Mouse (Mus musculus) CH12.LX (cell line): ENCODE measurements at regions not wholly inside any gene's neighbourhood (a gene's known extent, or its start where the extent isn't known, plus 50 kb on each side); places are given as distances from the start of the nearest gene placed in this dataset.

Experiments used
- DNase-seq: peaks from one replicate; pipeline ENCODE4 v3.0.0-alpha.2; 2013; ENCODE audit errors: extremely low read depth
- H3K27ac ChIP-seq: 2 replicates; pipeline ENCODE4 v1.5.1; 2012; ENCODE audit warnings: low read depth, mild to moderate bottlenecking, control low read depth, moderate library complexity; ENCODE audit not compliant: insufficient read depth
- H3K27me3 ChIP-seq: replicated peaks from 2 replicates; pipeline ENCODE3; 2012; ENCODE audit warnings: inconsistent platforms
- H3K36me3 ChIP-seq, 2 experiments: replicated peaks in 1 of 2; 2 replicates each; pipeline versions ENCODE3 to v1.6.1; 2012; ENCODE audit warnings: inconsistent platforms in 1 of 2, low read length in 1 of 2, mild to moderate bottlenecking in 1 of 2, mixed read lengths in 1 of 2, moderate library complexity in 1 of 2; ENCODE audit not compliant: control insufficient read depth in 1 of 2, insufficient read depth in 1 of 2
- H3K4me1 ChIP-seq, 2 experiments: 2 replicates each; pipeline ENCODE4 v1.6.1; 2012; ENCODE audit warnings: inconsistent platforms in 1 of 2, moderate library complexity in 1 of 2; ENCODE audit not compliant: insufficient read depth in 2 of 2, control insufficient read depth in 1 of 2
- H3K4me2 ChIP-seq: 2 replicates; pipeline ENCODE4 v1.6.1; 2012; ENCODE audit warnings: low read depth, mild to moderate bottlenecking, control low read depth; ENCODE audit not compliant: poor library complexity, insufficient read depth, severe bottlenecking
- H3K4me3 ChIP-seq, 3 experiments: fragments of 150-350 bp in 1 of 3; sonication (generic) in 1 of 3; replicated peaks in 1 of 3; 2 replicates each; pipeline versions ENCODE3 to v1.5.1; 2011 to 2012; ENCODE audit warnings: low read depth in 2 of 3, low read length in 2 of 3, mild to moderate bottlenecking in 2 of 3, moderate library complexity in 2 of 3, control low read depth in 1 of 3, improper control_type of control experiment in 1 of 3, inconsistent platforms in 1 of 3, mixed read lengths in 1 of 3; ENCODE audit not compliant: poor library complexity in 1 of 3
- H3K79me2 ChIP-seq: replicated peaks from 2 replicates; pipeline ENCODE4 v1.6.1; 2012; ENCODE audit warnings: mild to moderate bottlenecking, moderate library complexity; ENCODE audit not compliant: control insufficient read depth, poor library complexity, insufficient read depth, severe bottlenecking; ENCODE audit errors: extremely low read depth
- H3K9ac ChIP-seq: 2 replicates; pipeline ENCODE4 v1.6.1; 2012; ENCODE audit warnings: low read depth, mild to moderate bottlenecking, control low read depth, moderate library complexity; ENCODE audit not compliant: insufficient read depth
- H3K9me3 ChIP-seq: replicated peaks from 2 replicates; pipeline ENCODE3; 2012; ENCODE audit warnings: low read length, inconsistent platforms, mixed read lengths
- BHLHE40 ChIP-seq: IDR thresholded peaks from 2 replicates; pipeline ENCODE4 v1.6.1; 2011; ENCODE audit warnings: mild to moderate bottlenecking, low read depth, low read length, improper control_type of control experiment
- CHD1 ChIP-seq: IDR thresholded peaks from 2 replicates; pipeline ENCODE4 v1.6.1; 2012; ENCODE audit warnings: low read depth, low read length, improper control_type of control experiment, inconsistent platforms
- CHD2 ChIP-seq: IDR thresholded peaks from 2 replicates; pipeline ENCODE4 v1.6.1; 2011; ENCODE audit warnings: low read length, improper control_type of control experiment
- CTCF ChIP-seq, 2 experiments: IDR thresholded peaks in 1 of 2; conservative IDR thresholded peaks in 1 of 2; 2 replicates each; pipeline ENCODE4 v1.5.1; 2011 to 2012; ENCODE audit warnings: low read depth in 2 of 2, low read length in 2 of 2, improper control_type of control experiment in 1 of 2, inconsistent platforms in 1 of 2, mild to moderate bottlenecking in 1 of 2, moderate library complexity in 1 of 2
- E2F4 ChIP-seq: IDR thresholded peaks from 2 replicates; pipeline ENCODE4 v1.6.1; 2011; ENCODE audit warnings: low read depth, low read length, improper control_type of control experiment; ENCODE audit not compliant: insufficient replicate concordance
- ELF1 ChIP-seq: IDR thresholded peaks from 2 replicates; pipeline ENCODE4 v1.6.1; 2014; ENCODE audit warnings: low read depth, mild to moderate bottlenecking, inconsistent platforms, low read length, improper control_type of control experiment
- EP300 ChIP-seq: IDR thresholded peaks from 2 replicates; pipeline ENCODE4 v1.6.1; 2011; ENCODE audit warnings: low read length, improper control_type of control experiment
- ETS1 ChIP-seq: conservative IDR thresholded peaks from 2 replicates; pipeline ENCODE4 v1.6.1; 2012; ENCODE audit warnings: low read depth, mild to moderate bottlenecking, inconsistent platforms, low read length, improper control_type of control experiment, moderate library complexity
- GABPA ChIP-seq: IDR thresholded peaks from 2 replicates; pipeline ENCODE4 v1.6.1; 2012; ENCODE audit warnings: low read depth, low read length, improper control_type of control experiment, inconsistent platforms; ENCODE audit not compliant: insufficient replicate concordance
- HCFC1 ChIP-seq: IDR thresholded peaks from 2 replicates; pipeline ENCODE4 v1.6.1; 2012; ENCODE audit warnings: low read depth, mild to moderate bottlenecking, inconsistent platforms, low read length, improper control_type of control experiment
- IRF4 ChIP-seq: IDR thresholded peaks from 2 replicates; pipeline ENCODE4 v1.6.1; 2014; ENCODE audit warnings: low read depth, mild to moderate bottlenecking, inconsistent platforms, low read length, improper control_type of control experiment
- JUN ChIP-seq: IDR thresholded peaks from 2 replicates; pipeline ENCODE4 v1.6.1; 2011; ENCODE audit warnings: low read depth, mild to moderate bottlenecking, low read length, improper control_type of control experiment, moderate library complexity; ENCODE audit not compliant: insufficient read depth
- JUND ChIP-seq: conservative IDR thresholded peaks from 2 replicates; pipeline ENCODE4 v1.6.1; 2011; ENCODE audit warnings: low read depth, low read length, improper control_type of control experiment
- KAT2A ChIP-seq: IDR thresholded peaks from 2 replicates; pipeline ENCODE4 v1.6.1; 2012; ENCODE audit warnings: low read length, improper control_type of control experiment, inconsistent platforms; ENCODE audit not compliant: insufficient replicate concordance
- MAFK ChIP-seq: IDR thresholded peaks from 2 replicates; pipeline ENCODE4 v1.6.1; 2011; ENCODE audit warnings: low read length, improper control_type of control experiment; ENCODE audit not compliant: insufficient replicate concordance
- MAX ChIP-seq: IDR thresholded peaks from 2 replicates; pipeline ENCODE4 v1.6.1; 2011; ENCODE audit warnings: low read length, improper control_type of control experiment
- MAZ ChIP-seq: IDR thresholded peaks from 2 replicates; pipeline ENCODE4 v1.6.1; 2012; ENCODE audit warnings: low read depth, mild to moderate bottlenecking, inconsistent platforms, low read length, improper control_type of control experiment, moderate library complexity
- MEF2A ChIP-seq: IDR thresholded peaks from 2 replicates; pipeline ENCODE4 v1.6.1; 2014; ENCODE audit warnings: low read depth, mild to moderate bottlenecking, inconsistent platforms, low read length, improper control_type of control experiment, borderline replicate concordance
- MXI1 ChIP-seq: IDR thresholded peaks from 2 replicates; pipeline ENCODE4 v1.6.1; 2011; ENCODE audit warnings: mild to moderate bottlenecking, low read depth, low read length, improper control_type of control experiment
- MYC ChIP-seq: IDR thresholded peaks from 2 replicates; pipeline ENCODE4 v1.6.1; 2011; ENCODE audit warnings: low read depth, mild to moderate bottlenecking, improper control_type of control experiment, low read length
- NELFE ChIP-seq: IDR thresholded peaks from 2 replicates; pipeline ENCODE4 v1.6.1; 2011; ENCODE audit warnings: low read depth, low read length, improper control_type of control experiment
- NRF1 ChIP-seq: IDR thresholded peaks from 2 replicates; pipeline ENCODE4 v1.6.1; 2014; ENCODE audit warnings: low read depth, mild to moderate bottlenecking, inconsistent platforms, low read length, improper control_type of control experiment, moderate library complexity
- PAX5 ChIP-seq: IDR thresholded peaks from 2 replicates; pipeline ENCODE4 v1.6.1; 2012; ENCODE audit warnings: low read length, inconsistent platforms, mixed read lengths
- POLR2A ChIP-seq: IDR thresholded peaks from 2 replicates; pipeline ENCODE4 v1.6.1; 2011; ENCODE audit warnings: low read depth, mild to moderate bottlenecking, improper control_type of control experiment, low read length
- POLR2AphosphoS2 ChIP-seq: IDR thresholded peaks from 2 replicates; pipeline ENCODE4 v1.6.1; 2011; ENCODE audit warnings: low read depth, low read length, improper control_type of control experiment
- RAD21 ChIP-seq: IDR thresholded peaks from 2 replicates; pipeline ENCODE4 v1.6.1; 2011; ENCODE audit warnings: low read depth, mild to moderate bottlenecking, low read length, improper control_type of control experiment, moderate library complexity
- RCOR1 ChIP-seq: conservative IDR thresholded peaks from 2 replicates; pipeline ENCODE4 v1.6.1; 2012; ENCODE audit warnings: low read depth, mild to moderate bottlenecking, inconsistent platforms, low read length, improper control_type of control experiment
- SIN3A ChIP-seq: IDR thresholded peaks from 2 replicates; pipeline ENCODE4 v1.6.1; 2012; ENCODE audit warnings: low read length, improper control_type of control experiment, inconsistent platforms
- SMC3 ChIP-seq: IDR thresholded peaks from 2 replicates; pipeline ENCODE4 v1.6.1; 2011; ENCODE audit warnings: low read depth, low read length, improper control_type of control experiment
- TBP ChIP-seq: conservative IDR thresholded peaks from 2 replicates; pipeline ENCODE4 v1.6.1; 2011; ENCODE audit warnings: low read depth, low read length, improper control_type of control experiment
- TCF12 ChIP-seq: IDR thresholded peaks from 2 replicates; pipeline ENCODE4 v1.6.1; 2014; ENCODE audit warnings: low read depth, mild to moderate bottlenecking, inconsistent platforms, low read length, improper control_type of control experiment
- UBTF ChIP-seq: IDR thresholded peaks from 2 replicates; pipeline ENCODE4 v1.6.1; 2012; ENCODE audit warnings: low read depth, mild to moderate bottlenecking, inconsistent platforms, low read length, improper control_type of control experiment, moderate library complexity
- USF1 ChIP-seq: IDR thresholded peaks from 2 replicates; pipeline ENCODE4 v1.6.1; 2014; ENCODE audit warnings: low read depth, mild to moderate bottlenecking, inconsistent platforms, low read length, improper control_type of control experiment
- USF2 ChIP-seq: conservative IDR thresholded peaks from 2 replicates; pipeline ENCODE4 v1.6.1; 2011; ENCODE audit warnings: low read depth, low read length, improper control_type of control experiment
- ZC3H11A ChIP-seq: IDR thresholded peaks from 2 replicates; pipeline ENCODE4 v1.6.1; 2012; ENCODE audit warnings: low read depth, mild to moderate bottlenecking, inconsistent platforms, low read length, improper control_type of control experiment
- ZKSCAN1 ChIP-seq: IDR thresholded peaks from 2 replicates; pipeline ENCODE4 v1.6.1; 2012; ENCODE audit warnings: low read depth, inconsistent platforms, low read length, improper control_type of control experiment, borderline replicate concordance
- ZMIZ1 ChIP-seq: IDR thresholded peaks from 2 replicates; pipeline ENCODE4 v1.6.1; 2012; ENCODE audit warnings: low read depth, mild to moderate bottlenecking, inconsistent platforms, low read length, improper control_type of control experiment
- ZNF384 ChIP-seq: IDR thresholded peaks from 2 replicates; pipeline ENCODE4 v1.6.1; 2012; ENCODE audit warnings: low read depth, low read length, improper control_type of control experiment, inconsistent platforms
- dilution Hi-C: fragments of 300-500 bp; cut with MboI; formaldehyde crosslinking; loops from 2 replicates; pipeline ENCODE4 v1.14.3; 2020; ENCODE audit warnings: low sequenced_read_pairs; ENCODE audit not compliant: extremely low pct_unique_long_range_greater_than_20kb, extremely low pct_ligation_motif_present
- in situ Hi-C: fragments of 300-500 bp; cut with MboI; formaldehyde crosslinking; loops from 3 replicates; pipeline ENCODE4 v1.14.3; 2019; ENCODE audit warnings: low sequenced_read_pairs, low pct_ligation_motif_present, low pct_unique_long_range_greater_than_20kb, mixed read lengths

GRCm38 (mm10) chr6:31169343-31169742 is 210.5 kb upstream of the Klf14 start:
- Histone ChIP-seq H3K9me3 (peaks cover 4% of the 10 kb centered on the region), H3K4me1 (peaks cover 32 to 93% of the 10 kb centered on the region in 2 experiments), H3K27me3 (no peaks in the 10 kb centered on the region), H3K79me2 (peaks cover 4% of the 10 kb centered on the region; the same call in 1 of the 2 replicates), H3K36me3 (peaks cover 16 to 68% of the 10 kb centered on the region in 2 experiments), H3K4me2 (peak overlapping the region; percentile 88), H3K9ac (0 out of 2 replicates have a peak overlapping the region, but pooled peaks have one; percentile 53), H3K4me3 (no peak overlapping the region), H3K27ac (peak overlapping the region; percentile 65; the same call in 1 of the 2 replicates)
- dilution Hi-C loops (no loop called here), in situ Hi-C loops (no loop called here)
- peak; percentile 43; the same call in 1 of the 2 replicates for TF ChIP-seq ZMIZ1
- TF ChIP-seq ZC3H11A = no peak
- TF ChIP-seq HCFC1 = peak; percentile 42; the same call in 1 of the 2 replicates
- TF ChIP-seq CTCF (conservative IDR thresholded peaks at IDR 0.05 in 1 of 2, IDR thresholded peaks at IDR 0.05 in 1 of 2; ENCODE audit: low read depth in 2 of 2, low read length in 2 of 2) = no peak
- TF ChIP-seq JUND = peak; percentile 90; the same call in 1 of the 2 replicates
- TF ChIP-seq ELF1 = 0 out of 2 replicates have a peak, but pooled peaks have one; percentile 20
- TF ChIP-seq UBTF = no peak
- TF ChIP-seq USF2 = no peak
- TF ChIP-seq JUN = peak; percentile 88
- no peak for TF ChIP-seq RAD21
- TF ChIP-seq SIN3A = peak; percentile 84; the same call in 1 of the 2 replicates
- TF ChIP-seq POLR2A = no peak
- TF ChIP-seq MAFK = peak; percentile 67
- 0 out of 2 replicates have a peak, but pooled peaks have one; percentile 19 for TF ChIP-seq MAZ
- TF ChIP-seq NELFE = no peak
- peak; percentile 95 for TF ChIP-seq MEF2A
- no peak for TF ChIP-seq PAX5
- TF ChIP-seq MXI1 = peak; percentile 56; the same call in 1 of the 2 replicates
- TF ChIP-seq CHD1 = no peak
- no peak for TF ChIP-seq ZKSCAN1
- no peak for TF ChIP-seq USF1
- TF ChIP-seq MYC = peak; percentile 75
- no peak; the same call in 1 of the 2 replicates for TF ChIP-seq ZNF384
- peak; percentile 97 for TF ChIP-seq TCF12
- TF ChIP-seq BHLHE40 = peak; percentile 98
- TF ChIP-seq GABPA = no peak
- no peak for TF ChIP-seq POLR2AphosphoS2
- TF ChIP-seq CHD2 = peak; percentile 93
- TF ChIP-seq SMC3 = no peak
- TF ChIP-seq RCOR1 = peak; percentile 99
- 0 out of 2 replicates have a peak, but pooled peaks have one; percentile 37 for TF ChIP-seq TBP
- TF ChIP-seq KAT2A = 0 out of 2 replicates have a peak, but pooled peaks have one; percentile 55
- TF ChIP-seq MAX = no peak
- TF ChIP-seq EP300 = peak; percentile 100
- peak; percentile 99 for TF ChIP-seq ETS1
- TF ChIP-seq IRF4 = peak; percentile 100
- TF ChIP-seq NRF1 = no peak
- no peak for TF ChIP-seq E2F4
- peak; percentile 93 for DNase-seq
